Mouse (Mus musculus): ENCODE results near the gene Pdzd8. TPM values are rescaled to one million over a fixed set of nuclear protein-coding genes. Genes with fewer than 3 reads are reported as not detected.

Gene Pdzd8
- polyA plus RNA-seq (2015; fragmentation: Nextera tagmentation; extraction: Ambion mirVana) = 9.0 and 10.0 TPM in 2 replicates

GRCm38 (mm10) chr19:59345658-59346283, at the start of gene Pdzd8:
TSS of gene Pdzd8 (minus strand) at chr19:59345780.
- WGBS = under 1% methylated on average over 87 of the region's 91 CpGs
- ATAC-seq (replicated peaks; ENCODE audit: low FRiP score) = peak; percentile 95
- no peaks in the 10 kb centered on the region for H3K27me3 ChIP-seq

GRCm38 (mm10) chr19:59393777-59394441, 48.3 kb upstream of the Pdzd8 start:
- ATAC-seq (replicated peaks; ENCODE audit: low FRiP score) = no peak
- Histone ChIP-seq H3K9ac (no peak overlapping the region), H3K4me2 (no peak overlapping the region), H3K27me3 (peaks cover 14% of the 10 kb centered on the region; the same call in 1 of the 2 replicates), H3K9me3 (replicated peaks) (no peaks in the 10 kb centered on the region), H3K4me3 (replicated peaks) (no peak overlapping the region), H3K36me3 (no peaks in the 10 kb centered on the region), H3K27ac (no peak overlapping the region), H3K4me1 (peaks cover 17% of the 10 kb centered on the region)
- WGBS = 32% methylated on average over 8 of the region's 8 CpGs

More at GRCm38 (mm10) chr19:59345658-59346283, at the start of gene Pdzd8:
- Histone ChIP-seq H3K27ac (peak within 1 kb of the TSS; percentile 94), H3K4me1 (peaks cover 32% of the 10 kb centered on the region), H3K9ac (peak within 1 kb of the TSS; percentile 90), H3K36me3 (no peaks in the 10 kb centered on the region), H3K4me3 (replicated peaks) (peak within 1 kb of the TSS; percentile 89), H3K9me3 (replicated peaks) (no peaks in the 10 kb centered on the region; the same call in 1 of the 2 replicates), H3K4me2 (peak within 1 kb of the TSS; percentile 87)

GRCm38 (mm10) chr19:59388847-59389606, 43.4 kb upstream of the Pdzd8 start:
- Histone ChIP-seq H3K4me1 (peaks cover 16% of the 10 kb centered on the region), H3K9ac (no peak overlapping the region)

GRCm38 (mm10) chr19:59388399-59388798, 42.8 kb upstream of the Pdzd8 start:
- no peaks in the 10 kb centered on the region for H3K36me3 ChIP-seq
- 27% methylated on average over 5 of the region's 5 CpGs for WGBS
- 0 out of 2 replicates have a peak, but pooled peaks cover 16% of the 10 kb centered on the region for H3K27me3 ChIP-seq
- no peaks in the 10 kb centered on the region for H3K9me3 ChIP-seq (replicated peaks)
- no peak overlapping the region for H3K4me3 ChIP-seq (replicated peaks)
- ATAC-seq (replicated peaks; ENCODE audit: low FRiP score) = no peak
- no peak overlapping the region for H3K27ac ChIP-seq
- no peak overlapping the region for H3K9ac ChIP-seq
- H3K4me1 ChIP-seq = peaks cover 13% of the 10 kb centered on the region
- H3K4me2 ChIP-seq = peak overlapping the region; percentile 43

More at GRCm38 (mm10) chr19:59388847-59389606, 43.4 kb upstream of the Pdzd8 start:
- peak overlapping the region; percentile 43 for H3K4me2 ChIP-seq
- H3K27ac ChIP-seq = no peak overlapping the region
- 0 out of 2 replicates have a peak, but pooled peaks cover 16% of the 10 kb centered on the region for H3K27me3 ChIP-seq
- no peaks in the 10 kb centered on the region for H3K9me3 ChIP-seq (replicated peaks)
- 25% methylated on average over 15 of the region's 15 CpGs for WGBS
- no peak overlapping the region for H3K4me3 ChIP-seq (replicated peaks)
- H3K36me3 ChIP-seq = no peaks in the 10 kb centered on the region
- no peak for ATAC-seq (replicated peaks; ENCODE audit: low FRiP score)

GRCm38 (mm10) chr19:59387178-59387577, 41.6 kb upstream of the Pdzd8 start:
- Histone ChIP-seq H3K9ac (no peak overlapping the region), H3K36me3 (no peaks in the 10 kb centered on the region), H3K4me3 (replicated peaks) (no peak overlapping the region), H3K4me1 (peaks cover 13% of the 10 kb centered on the region), H3K27me3 (0 out of 2 replicates have a peak, but pooled peaks cover 16% of the 10 kb centered on the region), H3K4me2 (no peak overlapping the region), H3K9me3 (replicated peaks) (no peaks in the 10 kb centered on the region), H3K27ac (no peak overlapping the region)
- no peak for ATAC-seq (replicated peaks; ENCODE audit: low FRiP score)
- WGBS = 62% methylated on average over 1 of the region's 1 CpGs

- no peak for ATAC-seq (replicated peaks; ENCODE audit: low FRiP score)
- H3K4me1 ChIP-seq = peaks cover 13% of the 10 kb centered on the region
- H3K27ac ChIP-seq = no peak overlapping the region
- no peaks in the 10 kb centered on the region for H3K36me3 ChIP-seq
- 89% methylated on average over 7 of the region's 7 CpGs for whole genome bisulfite sequencing
- no peak overlapping the region for H3K9ac ChIP-seq
- no peaks in the 10 kb centered on the region for H3K9me3 ChIP-seq (replicated peaks)
- 0 out of 2 replicates have a peak, but pooled peaks cover 12% of the 10 kb centered on the region for H3K27me3 ChIP-seq
- no peak overlapping the region for H3K4me3 ChIP-seq (replicated peaks)
- H3K4me2 ChIP-seq = no peak overlapping the region
Measured at GRCm38 (mm10) chr19:59384582-59385495, 39.3 kb upstream of the Pdzd8 start.

- no peak overlapping the region for H3K27ac ChIP-seq
- no peak overlapping the region for H3K4me2 ChIP-seq
- 0 out of 2 replicates have a peak, but pooled peaks cover 1% of the 10 kb centered on the region for H3K27me3 ChIP-seq
- no peaks in the 10 kb centered on the region for H3K9me3 ChIP-seq (replicated peaks)
- no peaks in the 10 kb centered on the region for H3K4me1 ChIP-seq
- ATAC-seq (replicated peaks; ENCODE audit: low FRiP score) = no peak
- no peak overlapping the region for H3K9ac ChIP-seq
- H3K36me3 ChIP-seq = no peaks in the 10 kb centered on the region
- no peak overlapping the region for H3K4me3 ChIP-seq (replicated peaks)
Measured at GRCm38 (mm10) chr19:59382416-59382917, 36.9 kb upstream of the Pdzd8 start.

GRCm38 (mm10) chr19:59379995-59380394, 34.4 kb upstream of the Pdzd8 start:
- no peak for ATAC-seq (replicated peaks; ENCODE audit: low FRiP score)
- H3K4me2 ChIP-seq = no peak overlapping the region

GRCm38 (mm10) chr19:59376481-59376880, 30.9 kb upstream of the Pdzd8 start:
- Histone ChIP-seq H3K4me1 (no peaks in the 10 kb centered on the region), H3K27ac (no peak overlapping the region), H3K4me3 (replicated peaks) (no peak overlapping the region), H3K27me3 (no peaks in the 10 kb centered on the region), H3K9me3 (replicated peaks) (no peaks in the 10 kb centered on the region), H3K36me3 (no peaks in the 10 kb centered on the region), H3K4me2 (no peak overlapping the region), H3K9ac (no peak overlapping the region)
- ATAC-seq (replicated peaks; ENCODE audit: low FRiP score) = no peak
- WGBS = 84% methylated on average over 2 of the region's 2 CpGs

More at GRCm38 (mm10) chr19:59379995-59380394, 34.4 kb upstream of the Pdzd8 start:
- H3K4me3 ChIP-seq (replicated peaks) = no peak overlapping the region
- H3K27me3 ChIP-seq = no peaks in the 10 kb centered on the region
- H3K9ac ChIP-seq = no peak overlapping the region
- 33% methylated on average over 1 of the region's 1 CpGs for WGBS
- no peaks in the 10 kb centered on the region for H3K36me3 ChIP-seq
- no peaks in the 10 kb centered on the region for H3K9me3 ChIP-seq (replicated peaks)
- H3K4me1 ChIP-seq = no peaks in the 10 kb centered on the region
- no peak overlapping the region for H3K27ac ChIP-seq

- no peaks in the 10 kb centered on the region for H3K9me3 ChIP-seq (replicated peaks)
- H3K27me3 ChIP-seq = no peaks in the 10 kb centered on the region
- H3K36me3 ChIP-seq = no peaks in the 10 kb centered on the region
- 89% methylated on average over 6 of the region's 6 CpGs for WGBS
- no peak overlapping the region for H3K27ac ChIP-seq
- ATAC-seq (replicated peaks; ENCODE audit: low FRiP score) = no peak
- no peak overlapping the region for H3K4me3 ChIP-seq (replicated peaks)
- no peak overlapping the region for H3K4me2 ChIP-seq
- no peaks in the 10 kb centered on the region for H3K4me1 ChIP-seq
- H3K9ac ChIP-seq = no peak overlapping the region
Measured at GRCm38 (mm10) chr19:59374940-59375339, 29.4 kb upstream of the Pdzd8 start.

- H3K4me2 ChIP-seq = no peak overlapping the region
- no peak overlapping the region for H3K27ac ChIP-seq
- H3K4me1 ChIP-seq = no peaks in the 10 kb centered on the region
- no peak for ATAC-seq (replicated peaks; ENCODE audit: low FRiP score)
- no peaks in the 10 kb centered on the region for H3K36me3 ChIP-seq
- 77% methylated on average over 4 of the region's 4 CpGs for WGBS
- no peaks in the 10 kb centered on the region for H3K27me3 ChIP-seq
- H3K9me3 ChIP-seq (replicated peaks) = no peaks in the 10 kb centered on the region
- H3K9ac ChIP-seq = no peak overlapping the region
- H3K4me3 ChIP-seq (replicated peaks) = no peak overlapping the region
Measured at GRCm38 (mm10) chr19:59372928-59373327, 27.3 kb upstream of the Pdzd8 start.

Measured in kidney, embryonic 15.5 days (tissue).